Mouse (Mus musculus) telencephalon, adult 2 months (tissue): Measurements from ENCODE around the gene Cacng4.

Experiments used
- DNase-seq: peaks from one replicate; pipeline ENCODE4 v3.0.0-alpha.2; 2011; ENCODE audit warnings: low read depth, low spot score

The Cacng4 gene

DNA sequence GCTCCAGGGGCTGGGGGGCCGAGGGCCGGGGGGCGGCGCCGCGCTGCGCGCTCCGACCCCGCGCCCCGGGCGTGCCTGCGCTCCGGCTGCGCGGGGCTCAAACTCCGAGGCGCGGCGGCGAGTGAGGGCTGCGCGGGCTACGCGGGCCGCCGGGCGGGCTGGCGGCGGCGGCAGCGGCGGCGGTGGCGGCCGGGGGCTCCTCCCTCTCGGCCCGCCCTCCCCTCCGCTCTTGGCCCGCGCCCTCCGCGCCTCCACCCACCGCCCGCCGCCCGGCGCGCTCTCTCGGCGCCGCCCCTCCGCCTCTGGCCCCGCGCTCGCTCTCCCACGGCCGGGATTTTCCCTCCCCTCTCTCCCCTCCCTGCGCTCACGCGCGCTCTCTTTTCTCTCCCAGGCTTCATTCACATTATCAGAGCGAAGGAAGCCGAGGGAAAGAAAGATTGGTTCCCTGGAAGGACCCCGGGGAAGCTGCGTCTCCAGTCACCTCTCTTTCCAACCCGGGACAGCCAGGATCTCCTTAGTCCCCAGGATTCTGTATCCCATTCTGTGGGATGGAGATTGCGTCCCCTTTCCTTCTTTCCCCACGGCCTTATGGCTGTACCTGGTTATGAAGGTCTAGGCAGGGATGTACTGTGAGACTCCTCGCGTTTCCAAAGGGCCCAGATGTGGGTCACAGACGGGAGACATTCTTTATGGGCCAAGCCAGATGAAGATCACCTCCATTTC lies at the start of gene Cacng4:
Gene Cacng4 (minus strand): TSS at position 11 of the 723 bp plus-strand sequence.
- DNase-seq, result no peak

DNA sequence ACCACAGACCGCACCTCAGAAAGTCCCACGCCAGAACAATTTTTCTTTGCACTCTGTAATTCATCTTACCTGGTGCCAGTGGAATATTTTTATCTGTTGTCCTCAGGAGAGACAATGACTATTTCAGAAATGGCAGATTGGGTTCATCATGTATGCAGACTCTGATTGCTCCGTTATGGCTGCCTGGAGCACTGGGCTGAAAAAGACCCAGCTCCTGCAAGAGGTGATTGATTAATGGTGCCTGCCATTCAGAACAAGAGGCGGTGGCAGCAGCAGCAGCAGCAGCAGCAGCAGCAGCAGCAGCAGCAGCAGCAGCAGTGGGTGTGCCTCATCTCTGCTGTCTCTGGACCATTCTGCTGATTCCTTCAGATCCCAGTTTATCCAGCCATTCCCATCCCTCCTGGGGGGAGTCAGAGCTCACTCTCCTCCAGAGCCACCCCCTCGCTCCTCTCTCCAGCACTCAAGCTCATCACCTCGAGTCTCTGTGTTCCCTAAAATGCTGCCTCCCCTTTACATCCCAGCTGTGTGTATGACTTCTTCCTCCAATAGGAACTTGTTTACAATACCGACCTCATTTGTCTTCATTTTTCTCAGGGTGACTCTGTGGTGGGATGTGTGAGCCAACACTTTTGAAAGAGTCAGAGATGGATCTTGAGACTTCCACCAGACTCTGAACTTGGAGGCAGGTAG lies 39.1 kb upstream of the Cacng4 start:
- DNase-seq, result no peak

DNA sequence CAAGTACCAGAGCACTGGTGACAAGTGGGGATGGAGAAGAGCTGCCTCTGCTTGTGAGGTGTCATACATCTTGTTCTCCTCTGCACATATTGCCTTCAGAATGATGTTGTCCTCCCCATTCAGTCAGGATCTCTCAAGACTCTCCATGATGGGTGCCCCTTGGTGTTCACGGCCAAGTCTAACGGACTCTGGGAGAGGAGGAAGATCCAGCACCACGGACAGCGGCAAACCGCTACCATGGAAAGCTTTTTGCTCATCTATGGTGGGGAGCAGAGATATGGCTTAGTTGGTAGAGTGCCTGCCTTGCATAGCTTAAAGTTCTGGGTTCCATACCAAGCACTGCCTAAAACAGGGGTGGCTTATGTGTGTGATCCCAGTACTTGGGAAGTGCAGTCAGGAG lies 22.8 kb upstream of the Cacng4 start:
- DNase-seq, result no peak

DNA sequence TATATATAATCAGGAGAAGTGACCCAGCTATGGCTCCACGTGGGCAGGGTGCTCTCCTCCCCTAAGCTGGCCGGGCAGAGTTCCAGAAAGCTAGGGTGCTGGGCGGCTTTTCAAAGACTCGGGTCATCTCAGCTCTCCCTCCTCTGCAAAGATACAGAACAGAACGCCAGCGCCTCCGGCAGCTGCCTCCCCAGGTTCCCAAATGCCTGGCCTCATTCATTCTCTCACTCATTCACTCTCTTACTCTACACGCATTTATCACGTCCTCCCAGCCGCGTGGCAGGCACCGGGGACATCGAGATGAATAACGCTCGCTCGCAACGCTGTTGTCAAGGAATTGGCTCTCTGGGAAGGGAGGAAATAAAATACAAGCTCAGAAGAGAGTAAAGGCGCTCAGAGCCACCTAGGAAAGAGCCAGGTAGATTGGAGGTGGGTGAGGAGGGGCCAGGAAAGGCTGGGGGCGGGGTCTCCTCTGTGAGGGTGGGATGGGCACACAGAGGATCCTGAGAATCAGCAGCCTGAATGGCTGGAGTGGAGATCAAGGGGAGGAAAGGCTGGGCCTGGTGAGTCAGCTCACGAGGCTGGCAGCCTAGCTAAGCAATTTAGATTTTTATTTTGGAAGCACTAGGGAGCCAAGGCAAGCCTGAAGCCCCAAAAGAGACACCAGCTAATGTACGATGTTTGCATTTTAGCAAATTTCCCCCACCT lies 18.7 kb upstream of the Cacng4 start:
- no peak for DNase-seq

DNA sequence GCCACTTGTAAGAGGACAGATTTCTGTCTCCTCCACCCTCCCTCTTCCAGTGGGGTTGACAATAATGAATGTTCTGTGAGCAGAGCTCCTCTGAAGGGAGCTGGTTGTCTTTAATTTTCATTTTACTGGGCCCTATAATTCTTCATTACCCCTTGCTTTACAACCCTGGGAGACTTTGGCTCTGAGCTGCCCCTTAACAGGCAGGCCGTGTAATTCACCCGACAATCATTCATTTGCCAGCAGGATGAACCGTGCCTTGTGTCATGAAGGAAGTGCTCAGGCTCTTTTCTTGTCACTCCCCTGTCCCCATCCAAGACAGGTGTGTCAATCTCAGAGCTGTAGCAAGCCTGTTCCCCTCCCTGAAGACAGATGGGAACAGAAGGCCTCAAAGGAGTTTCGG lies 18.1 kb upstream of the Cacng4 start:
- no peak for DNase-seq

DNA sequence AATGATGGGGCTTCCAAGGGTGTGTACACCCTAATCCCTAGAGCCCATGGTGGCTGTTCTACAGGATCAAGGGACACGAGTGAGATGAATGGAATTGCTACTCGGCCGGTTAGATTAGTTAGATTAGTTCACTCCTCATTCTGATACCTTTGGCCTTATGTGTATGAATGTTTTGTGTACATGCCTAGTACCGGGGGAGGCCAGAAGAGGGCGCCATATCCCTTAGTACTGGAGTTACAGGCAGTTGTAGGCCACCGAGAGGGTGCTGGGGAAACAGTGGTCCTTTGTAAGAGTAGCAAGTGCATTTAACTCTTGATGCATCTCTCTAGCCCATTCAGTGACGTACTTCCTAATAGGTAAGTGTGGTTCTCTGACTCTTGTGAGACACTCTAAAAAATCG lies 14.2 kb upstream of the Cacng4 start:
- DNase-seq, result no peak

DNA sequence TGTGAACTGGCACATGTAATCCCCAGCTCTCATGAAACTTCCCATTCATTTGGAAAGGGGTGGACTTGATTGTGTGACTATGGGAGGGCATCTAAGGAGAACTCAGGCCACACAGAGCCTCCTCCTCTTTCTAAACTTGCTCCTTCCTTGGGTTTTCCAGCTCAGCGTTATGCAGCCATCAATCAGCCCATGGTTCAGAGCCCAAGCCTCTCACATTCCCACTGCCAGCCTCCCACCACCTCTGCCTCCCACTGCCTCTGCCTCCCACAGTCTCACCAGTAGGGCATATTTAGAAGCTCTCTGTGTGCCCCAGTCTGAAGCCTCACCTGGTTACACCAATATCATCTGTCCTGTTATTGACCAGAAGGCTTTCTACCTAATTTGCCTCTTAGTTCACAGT lies 11.7 kb upstream of the Cacng4 start:
- no peak for DNase-seq

DNA sequence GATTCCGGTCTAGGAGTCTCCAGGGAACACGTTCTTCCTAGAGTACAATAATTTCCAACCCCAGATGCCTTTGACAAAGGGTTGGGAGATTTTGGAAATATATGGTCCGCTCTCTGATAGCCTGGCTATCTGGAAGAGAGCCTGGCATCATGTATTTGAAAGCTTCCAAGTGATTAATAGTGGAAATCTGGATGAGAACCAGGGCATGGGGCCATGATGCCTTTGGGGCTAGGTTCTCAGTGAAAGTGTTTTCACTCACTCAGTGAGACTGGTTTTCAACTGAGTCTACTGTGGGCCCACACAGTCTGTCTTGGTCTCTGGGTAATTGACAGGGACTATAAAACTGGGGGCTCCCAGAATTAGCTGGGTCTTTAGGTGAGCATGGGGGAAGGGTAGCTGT lies 7.6 kb upstream of the Cacng4 start:
- DNase-seq, result no peak

DNA sequence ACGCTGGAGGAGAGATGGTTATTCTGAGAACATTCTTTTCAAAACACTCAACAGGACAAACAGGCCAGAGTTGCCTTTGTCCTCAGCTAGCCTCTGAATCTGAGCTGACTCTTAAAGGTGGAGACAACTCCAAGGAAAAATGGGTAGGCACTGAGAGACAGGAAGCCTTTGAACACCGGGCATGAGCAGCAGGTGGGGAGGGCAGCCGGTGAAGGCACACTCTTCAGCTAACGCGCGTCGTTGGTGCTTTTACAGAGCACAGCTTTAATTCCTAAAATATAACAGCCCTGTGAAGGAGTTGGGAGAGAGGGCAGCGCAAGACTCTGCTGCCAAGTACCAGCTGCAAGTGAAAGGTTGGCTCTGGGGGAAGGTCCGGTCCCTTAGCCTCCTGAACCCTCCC lies 5.0 kb upstream of the Cacng4 start:
- DNase-seq, result no peak

DNA sequence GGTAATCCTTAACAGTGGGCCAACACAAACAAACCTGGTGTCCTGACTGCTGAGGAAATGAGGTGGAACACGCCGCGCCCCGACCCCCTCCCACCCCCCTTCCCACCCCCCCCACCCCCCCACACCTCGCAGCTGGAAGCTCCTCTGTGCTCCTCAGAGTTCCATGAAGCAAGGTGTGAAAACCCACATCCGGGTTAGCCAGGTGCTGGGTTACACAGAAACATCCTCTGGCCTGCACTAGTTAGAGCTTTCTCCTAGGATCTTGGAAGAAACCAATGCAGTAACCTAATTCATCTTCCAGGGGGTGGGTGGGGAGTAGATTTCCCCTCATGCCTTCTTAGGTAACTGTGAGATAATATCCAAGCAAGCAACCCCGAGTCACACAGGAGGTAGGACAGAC lies 2.0 kb upstream of the Cacng4 start:
- no peak for DNase-seq

DNA sequence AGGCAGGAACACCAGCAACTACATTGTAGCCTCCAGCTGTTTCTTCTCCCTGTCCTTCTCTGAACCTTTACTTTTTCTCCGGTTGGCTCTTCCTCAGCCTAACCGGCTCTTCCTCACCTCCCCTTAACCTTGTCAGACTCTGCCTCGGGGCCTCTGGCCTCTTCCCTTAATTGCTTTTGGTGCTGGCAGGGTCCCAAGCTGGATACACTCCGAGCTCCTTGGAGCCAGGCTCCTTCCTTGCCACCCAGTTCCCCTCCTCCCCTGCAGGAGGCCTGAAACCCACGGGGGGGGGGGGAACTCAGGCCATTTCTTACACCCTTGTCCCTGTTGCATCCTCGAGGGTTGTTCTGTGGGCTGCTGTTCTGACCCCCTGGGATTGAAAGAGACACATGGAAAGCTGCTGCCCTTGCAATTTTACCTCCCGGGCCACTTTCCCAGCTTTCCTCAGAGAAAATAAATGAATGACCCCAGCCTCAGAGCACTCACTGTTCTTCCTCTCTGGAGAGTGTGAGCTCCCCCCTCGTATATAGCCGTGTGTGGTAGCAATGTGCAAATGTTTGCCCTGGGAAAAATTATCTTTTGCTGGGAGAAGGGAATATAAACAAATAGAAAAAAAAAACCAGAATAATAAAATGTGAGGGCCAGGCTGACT lies 1.2 kb upstream of the Cacng4 start:
- DNase-seq, result no peak

DNA sequence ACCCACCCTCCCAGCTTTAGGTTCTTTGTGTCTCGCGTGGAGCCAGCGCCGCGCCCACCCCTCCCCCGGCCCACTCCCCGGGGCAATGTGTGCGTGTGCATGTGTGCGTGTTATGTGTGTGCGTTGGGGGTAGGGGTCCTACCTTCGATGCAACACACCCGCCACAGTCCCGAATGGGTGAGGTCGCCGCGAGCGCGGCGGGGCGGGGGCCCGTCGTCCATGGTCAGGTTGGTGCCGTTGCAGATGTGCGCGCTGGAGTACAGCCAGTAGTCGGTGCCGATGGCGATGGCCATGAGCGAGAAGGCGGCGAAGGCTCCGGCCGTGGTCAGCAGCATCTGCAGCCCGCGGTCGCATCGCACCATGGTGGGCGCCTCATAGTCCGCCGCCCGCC lies 259 bp downstream of the Cacng4 start:
- DNase-seq, result no peak

DNA sequence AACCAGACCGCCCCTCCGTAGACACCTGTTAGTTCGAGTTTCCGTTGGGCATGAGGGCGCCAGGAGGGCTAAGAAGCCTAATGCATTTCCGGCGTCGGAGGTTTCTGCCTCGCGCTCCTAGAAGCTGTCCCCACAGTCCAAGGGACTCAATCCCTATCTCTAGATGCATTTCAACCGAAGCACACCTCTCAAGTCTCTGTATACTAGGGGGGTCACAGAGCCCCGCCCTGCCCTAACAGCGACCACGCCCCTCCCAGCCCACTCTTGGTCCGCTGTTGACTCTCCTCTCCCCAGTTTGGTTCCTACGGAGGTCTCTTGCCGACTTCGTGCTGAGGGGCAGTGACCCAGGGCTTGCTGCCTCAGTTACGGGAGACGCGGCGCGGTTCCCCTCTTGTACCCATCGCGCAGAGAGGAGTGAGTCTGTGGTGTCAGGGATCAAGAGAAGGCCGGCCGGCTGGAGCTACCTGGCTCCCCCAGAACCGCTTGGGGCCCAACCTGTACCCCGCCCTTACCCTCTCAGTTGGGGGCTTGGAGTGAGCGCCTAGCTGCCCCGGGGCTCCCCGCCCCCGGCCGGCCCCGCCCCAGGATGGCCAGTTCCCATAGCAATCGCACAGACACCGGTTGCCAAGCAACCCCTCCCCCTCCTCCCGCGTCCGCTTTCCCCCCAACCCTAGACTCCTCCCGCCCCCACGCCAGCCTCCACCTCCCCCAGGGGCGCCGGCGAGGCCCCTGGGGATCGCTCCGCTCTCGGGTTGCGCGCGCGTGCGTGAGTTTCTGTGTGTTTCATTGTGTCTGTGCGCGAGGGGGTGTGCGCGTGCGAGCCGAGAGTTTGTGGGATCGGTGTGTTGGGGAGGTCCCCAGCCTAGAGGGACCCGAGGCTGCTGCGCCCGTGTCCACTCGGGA lies 906 bp downstream of the Cacng4 start:
- no peak for DNase-seq

DNA sequence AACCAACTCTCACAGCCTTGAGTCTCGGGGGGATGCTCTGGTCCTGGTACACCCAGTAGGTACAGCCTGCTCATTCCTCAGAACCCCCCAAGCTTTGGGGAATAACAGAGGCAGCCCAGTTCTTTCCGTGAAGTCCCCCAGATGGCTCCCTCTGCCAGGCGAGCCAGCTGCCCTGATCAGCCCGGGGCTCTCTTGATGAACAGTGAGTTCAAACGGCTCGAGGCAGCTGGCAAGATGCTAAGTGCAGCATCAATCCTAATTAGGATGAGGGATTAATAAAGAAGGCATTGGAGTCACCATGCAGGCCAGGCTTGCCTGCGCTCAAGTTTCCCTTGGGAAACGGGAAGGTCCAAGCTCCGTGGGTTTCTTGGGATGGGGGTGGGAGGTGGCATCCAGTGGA lies 2.2 kb downstream of the Cacng4 start:
- DNase-seq, result no peak

DNA sequence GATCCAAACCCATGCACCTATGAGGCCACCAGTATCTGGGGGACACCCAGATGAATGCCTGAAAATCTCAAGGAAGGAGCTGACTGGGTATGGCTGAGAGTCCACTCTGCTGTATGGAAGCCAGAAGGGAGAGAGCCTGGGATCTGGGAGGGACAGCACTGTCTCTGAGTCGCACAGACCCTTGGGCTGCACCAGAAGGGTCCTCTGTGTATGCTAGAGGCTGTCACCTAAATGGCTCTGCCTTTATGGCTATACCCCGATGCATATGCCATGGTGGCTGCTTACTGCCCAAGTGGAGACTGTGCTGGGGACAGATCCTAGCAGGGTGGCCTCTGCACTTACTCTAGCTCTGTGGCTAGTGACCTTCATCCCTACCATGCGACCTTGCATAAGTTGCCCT lies 8.6 kb downstream of the Cacng4 start:
- DNase-seq, result no peak

DNA sequence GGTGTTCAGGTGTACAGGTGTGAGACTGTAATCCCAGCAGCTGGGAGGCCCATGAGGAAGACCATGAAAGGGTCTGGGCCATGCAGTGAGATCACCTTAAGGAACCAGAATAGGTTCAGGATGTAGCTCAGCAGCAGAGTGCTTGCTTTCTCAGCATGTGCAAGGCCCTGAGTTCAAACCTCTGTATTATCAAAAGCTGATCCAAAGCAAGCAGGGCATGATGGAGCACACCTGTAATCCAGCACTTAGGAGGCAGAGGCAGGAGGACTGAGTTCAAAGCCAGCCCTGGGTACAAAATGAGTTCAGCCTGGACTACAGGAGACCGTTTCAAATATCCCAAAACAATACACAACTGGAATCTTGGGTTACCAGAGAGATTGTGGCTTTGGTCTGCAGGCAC lies 9.1 kb downstream of the Cacng4 start:
- no peak for DNase-seq

DNA sequence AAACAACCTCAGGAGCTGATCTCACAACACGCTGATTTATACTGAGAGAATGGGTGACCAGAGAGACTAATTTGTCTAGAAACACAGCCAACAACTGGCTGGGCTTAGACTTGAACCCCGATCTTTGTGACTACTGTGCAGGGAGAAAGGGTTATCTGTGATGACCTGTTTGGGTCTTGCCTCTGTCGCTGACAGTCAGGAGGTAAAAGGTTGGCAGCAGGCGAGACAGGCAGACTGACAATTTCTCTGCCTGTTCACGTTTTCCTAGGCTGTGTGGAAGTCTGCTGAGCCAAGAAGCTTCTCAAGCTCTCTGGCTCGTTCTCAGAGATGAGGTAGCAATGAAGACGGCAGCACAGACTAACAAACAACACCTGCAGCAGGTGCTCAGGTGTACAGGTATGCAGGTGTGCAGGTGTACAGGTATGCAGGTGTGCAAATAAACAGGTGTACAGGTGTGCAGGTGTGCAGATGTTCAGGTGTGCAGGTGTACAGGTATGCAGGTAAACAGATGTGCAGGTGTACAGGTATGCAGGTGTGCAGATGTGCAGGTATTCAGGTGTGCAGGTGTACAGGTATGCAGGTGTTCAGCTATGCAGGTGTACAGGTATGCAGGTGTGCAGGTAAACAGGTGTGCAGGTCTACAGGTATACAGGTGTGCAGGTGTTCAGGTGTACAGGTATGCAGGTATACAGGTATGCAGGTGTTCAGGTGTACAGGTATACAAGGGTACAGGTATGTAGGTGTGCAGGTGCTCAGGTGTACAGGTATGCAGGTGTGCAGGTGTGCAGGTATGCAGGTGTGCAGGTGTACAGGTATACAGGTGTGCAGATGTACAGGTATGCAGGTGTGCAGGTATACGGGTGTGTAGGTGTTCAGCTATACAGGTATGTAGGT lies 10.2 kb downstream of the Cacng4 start:
- DNase-seq, result no peak

DNA sequence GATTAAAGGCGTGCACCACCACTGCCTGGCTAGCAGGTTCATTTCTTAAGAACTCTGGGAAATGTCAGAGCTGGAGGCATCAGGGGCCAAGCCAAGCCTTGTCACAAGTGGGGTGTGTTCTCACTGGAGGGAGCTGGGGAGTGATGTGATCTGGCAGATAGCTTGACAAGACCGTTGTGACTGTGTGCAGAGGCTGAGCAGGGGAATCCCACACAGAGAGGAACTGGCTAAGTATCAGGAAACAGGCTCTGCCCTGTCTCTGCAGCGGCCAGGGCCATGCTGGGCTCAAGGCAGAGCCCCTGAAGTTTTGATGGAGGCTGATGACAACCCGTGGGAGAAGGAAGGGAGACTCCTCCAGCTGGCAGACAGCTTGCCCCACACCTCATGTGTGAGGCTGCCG lies 11.8 kb downstream of the Cacng4 start:
- no peak for DNase-seq

DNA sequence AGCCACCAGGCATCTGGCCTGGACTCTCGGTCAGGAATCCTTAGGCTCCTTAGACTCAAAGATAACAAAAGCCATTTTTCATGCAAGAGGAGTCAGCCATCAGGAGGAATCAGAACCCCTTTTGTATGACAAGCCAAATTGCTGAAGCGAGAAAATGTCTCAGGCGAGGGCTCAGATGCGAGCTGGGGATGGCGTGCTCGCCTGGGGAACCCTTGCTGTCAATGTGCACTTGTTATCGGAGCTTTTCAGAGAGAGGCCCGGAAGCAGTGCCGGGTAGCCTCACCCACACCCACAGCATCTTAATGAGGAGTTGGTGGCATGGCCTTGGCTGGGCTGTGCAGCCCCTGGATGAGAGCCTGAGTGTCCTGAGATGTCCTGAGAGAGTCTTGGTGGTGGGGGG lies 15.5 kb downstream of the Cacng4 start:
- no peak for DNase-seq

DNA sequence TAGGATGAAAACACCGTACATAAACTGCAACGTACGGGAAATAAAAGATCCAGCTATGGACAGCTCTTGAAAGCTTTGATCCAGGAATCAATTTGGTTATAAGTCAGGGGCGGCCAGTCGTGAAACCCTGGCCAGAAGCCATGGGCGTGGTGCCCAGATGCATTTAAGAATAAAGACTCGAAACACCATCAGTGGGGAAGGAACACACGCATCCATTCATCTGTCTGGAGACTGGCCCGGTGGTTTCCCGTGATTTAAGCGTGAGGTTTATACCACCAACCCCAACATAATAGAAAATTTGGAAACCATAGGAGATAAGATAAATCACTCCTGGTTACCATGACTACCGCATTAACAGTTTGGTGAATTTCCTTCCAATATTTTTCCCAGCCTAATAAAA lies 16.9 kb downstream of the Cacng4 start:
- DNase-seq, result no peak
